Mouse (Mus musculus): ENCODE results near the gene Tmem52. TPM values are rescaled to one million over a fixed set of nuclear protein-coding genes. Genes with fewer than 3 reads are reported as not detected.

Tmem52 gene
- total RNA-seq (2023): not detected

DNA sequence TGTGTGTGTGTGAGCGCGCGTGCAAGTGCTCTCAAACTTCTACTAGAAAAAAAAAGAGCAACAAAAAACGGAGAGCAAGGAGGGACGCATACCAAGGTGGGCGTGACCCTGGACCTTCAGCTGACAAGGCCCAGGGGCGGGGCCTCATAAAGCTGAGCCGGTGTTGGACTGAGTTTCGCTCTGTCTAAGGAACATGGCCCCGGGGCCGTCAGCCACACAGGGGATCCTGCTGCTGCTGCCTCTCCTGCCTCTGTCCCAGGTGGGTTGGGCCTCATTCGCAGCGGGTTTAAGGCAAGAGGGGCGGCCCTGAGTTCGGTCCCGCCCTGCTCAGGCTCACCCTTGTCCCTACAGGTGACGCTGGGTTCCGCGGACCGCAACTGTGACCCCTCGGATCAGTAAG lies at the start of gene Tmem52:
TSS of gene Tmem52 (plus strand) at position 163 of the 400 bp plus-strand sequence.

DNA sequence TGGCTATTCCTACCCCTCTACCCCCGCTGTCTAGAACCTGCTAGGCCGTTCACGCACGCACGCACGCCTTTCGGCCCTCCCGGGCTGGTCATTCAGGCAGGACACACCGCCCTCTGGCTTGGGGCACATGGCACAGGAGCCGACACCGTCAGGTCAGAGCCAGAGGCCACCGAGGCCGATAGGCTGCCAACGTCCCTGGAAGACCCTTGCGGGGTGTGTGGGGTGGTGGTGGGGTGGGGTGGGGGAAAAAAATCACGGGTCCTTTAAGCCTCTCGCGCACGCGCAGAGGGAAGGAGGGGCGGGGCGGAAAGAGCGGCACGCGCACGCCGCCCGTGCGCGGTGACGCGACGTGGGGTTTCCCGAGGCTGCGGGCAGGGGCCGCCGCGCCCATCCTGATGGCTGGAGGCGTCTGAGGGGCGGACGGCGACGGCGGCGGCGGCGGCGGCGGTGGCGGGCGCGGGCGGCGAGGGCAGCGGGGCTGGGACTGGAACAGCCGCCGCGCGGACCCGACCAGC lies 22.1 kb downstream of the Tmem52 start, which contains the start of gene Gnb1:
TSS of gene Gnb1 (plus strand) at position 372 of the 515 bp plus-strand sequence.

Other genes with a start within 250 kb of the Tmem52 start
- gene Ski, start 246.5 kb upstream of the Tmem52 start, total RNA-seq (2023): 157 TPM
- gene Faap20, start 219.3 kb upstream of the Tmem52 start, total RNA-seq (2023): 55.4 TPM
- 18.2 TPM for gene Prkcz, start 107.8 kb upstream of the Tmem52 start, total RNA-seq (2023)
- not detected for gene Gabrd, start 71.0 kb upstream of the Tmem52 start, total RNA-seq (2023)
- gene Cfap74, start 59.9 kb upstream of the Tmem52 start, total RNA-seq (2023): 1.1 TPM
- gene Gnb1, start 22.2 kb downstream of the Tmem52 start, total RNA-seq (2023): 256 TPM
- gene Nadk, start 93.3 kb downstream of the Tmem52 start, total RNA-seq (2023): 54.8 TPM
- 32.4 TPM for gene Slc35e2, start 132.3 kb downstream of the Tmem52 start, total RNA-seq (2023)
- 164 TPM for gene Cdk11b, start 155.7 kb downstream of the Tmem52 start, total RNA-seq (2023)
- gene Gm10563, start 176.3 kb downstream of the Tmem52 start, total RNA-seq (2023): not detected
- 0.71 TPM for gene Mmp23, start 184.3 kb downstream of the Tmem52 start, total RNA-seq (2023)
- 47.1 TPM for gene Mib2, start 200.1 kb downstream of the Tmem52 start, total RNA-seq (2023)
- 10.1 TPM for gene Fndc10, start 225.2 kb downstream of the Tmem52 start, total RNA-seq (2023)
- 79.3 TPM for gene Ssu72, start 235.7 kb downstream of the Tmem52 start, total RNA-seq (2023)